Mouse (Mus musculus): ENCODE measurements around the gene Arhgap17.

- TF ChIP-seq POLR2A (IDR thresholded peaks at IDR 0.05; ENCODE audit: control insufficient read depth, low read depth, low read length) (no peak), CTCF (IDR thresholded peaks at IDR 0.05; ENCODE audit: control insufficient read depth, insufficient read depth, insufficient replicate concordance, low read depth, low read length) (no peak)
Observed at GRCm38 (mm10) chr7:123296097-123296496, 73.6 kb downstream of the Arhgap17 start.
